Mouse (Mus musculus) heart, embryonic 16.5 days (tissue): ENCODE measurements around the gene Xpnpep3. TPM values are rescaled to one million over a fixed set of nuclear protein-coding genes. Genes with fewer than 3 reads are reported as not detected.

Experiments used
- ATAC-seq: fragments of 200-750 bp; cut with Nextera tagmentation; replicated peaks from 2 replicates; pipeline ENCODE4 v1.8.0; 2017; ENCODE audit warnings: moderate number of reproducible peaks; ENCODE audit not compliant: insufficient read depth, low FRiP score; ENCODE audit errors: extremely low read depth
- H3K27ac ChIP-seq: fragments of 300-500 bp; sonication (generic); 2 replicates; pipeline ENCODE4 v1.5.1; 2014; ENCODE audit warnings: mild to moderate bottlenecking, low read length, control low read depth, moderate library complexity
- H3K27me3 ChIP-seq: fragments of 300-500 bp; sonication (generic); 2 replicates; pipeline ENCODE4 v1.6.1; 2014; ENCODE audit warnings: low read length, mixed read lengths; ENCODE audit not compliant: control insufficient read depth, insufficient read depth
- H3K36me3 ChIP-seq: fragments of 300-500 bp; sonication (generic); 2 replicates; pipeline ENCODE4 v1.6.1; 2014; ENCODE audit not compliant: control insufficient read depth, insufficient read depth
- H3K4me1 ChIP-seq: fragments of 300-500 bp; sonication (generic); 2 replicates; pipeline ENCODE4 v1.6.1; 2014; ENCODE audit warnings: low read length, mixed read lengths; ENCODE audit not compliant: control insufficient read depth, insufficient read depth
- H3K4me2 ChIP-seq: fragments of 300-500 bp; sonication (generic); 2 replicates; pipeline ENCODE4 v1.6.1; 2014; ENCODE audit warnings: low read depth, mild to moderate bottlenecking, control low read depth, low read length
- H3K4me3 ChIP-seq: fragments of 300-500 bp; sonication (generic); 2 replicates; pipeline ENCODE4 v1.5.1; 2014; ENCODE audit warnings: mild to moderate bottlenecking, control low read depth, low read length
- H3K9ac ChIP-seq: fragments of 300-500 bp; sonication (generic); 2 replicates; pipeline ENCODE4 v1.6.1; 2014; ENCODE audit warnings: low read length, control low read depth
- H3K9me3 ChIP-seq: fragments of 300-500 bp; sonication (generic); replicated peaks from 2 replicates; pipeline ENCODE4 v1.6.1; 2016; ENCODE audit warnings: low read length; ENCODE audit not compliant: control insufficient read depth
- WGBS: fragments of 180-500 bp; shearing (Covaris S2); extraction: QIAGEN DNeasy Blood & Tissue Kit; methylation state at CpG from one replicate; pipeline ENCODE4 v1.1.7; 2014; 5-methylcytosine and 5-hydroxymethylcytosine counted together
- polyA plus RNA-seq: library from polyadenylated mRNA; unstranded; fragments of >200 nt; fragmentation: Nextera tagmentation; extraction: Ambion mirVana; gene quantifications from 2 replicates; pipeline ENCODE4 v1.2.1, GENCODE M21; 2015

The Xpnpep3 gene
- 10.7 and 11.2 TPM in 2 replicates for polyA plus RNA-seq

DNA sequence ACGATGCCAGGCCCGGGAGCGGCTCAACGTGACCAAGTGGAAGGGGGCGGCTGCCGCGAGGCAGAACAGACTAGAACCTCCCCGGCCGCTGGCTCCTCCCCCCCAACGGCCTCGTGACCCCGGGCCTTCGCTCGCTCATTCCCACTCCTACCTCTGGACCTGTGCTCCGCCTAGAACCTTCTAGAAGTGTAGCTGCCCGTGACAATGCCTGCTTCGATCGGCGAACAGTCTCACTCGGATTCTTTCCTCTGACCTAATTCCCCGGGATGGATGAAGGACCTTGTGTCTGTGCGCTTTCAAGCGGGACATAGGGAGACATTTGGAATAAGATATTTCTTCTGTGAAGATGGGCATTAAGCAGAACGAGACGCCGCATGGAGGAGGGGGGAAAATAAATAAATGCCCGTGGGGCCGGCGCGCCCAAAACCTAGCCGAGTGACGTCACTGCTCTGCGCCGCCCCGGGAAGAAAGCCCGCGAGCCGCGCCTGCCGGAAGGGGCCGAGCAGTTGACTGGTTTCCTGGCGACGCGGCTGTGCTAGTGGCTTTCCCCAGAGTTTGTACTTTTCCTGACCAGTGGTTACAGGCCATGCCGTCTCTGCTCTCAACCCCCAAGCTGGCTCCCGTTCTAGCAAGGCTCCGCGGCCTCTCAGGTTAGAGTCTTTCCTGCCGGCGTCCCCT is at the start of gene Xpnpep3, which contains the start of gene St13:
Gene Xpnpep3 (plus strand): TSS at position 501 of the 678 bp plus-strand sequence.
Gene St13 (minus strand): TSS at position 440 of the 678 bp plus-strand sequence.
- H3K27ac ChIP-seq: peak within 1 kb of the TSS; percentile 97
- no peaks in the 10 kb centered on the region for H3K27me3 ChIP-seq
- ATAC-seq: peak; percentile 98
- peak within 1 kb of the TSS; percentile 96 for H3K9ac ChIP-seq
- H3K4me3 ChIP-seq: peak within 1 kb of the TSS; percentile 96
- peaks cover 15% of the 10 kb centered on the region for H3K4me1 ChIP-seq
- WGBS: under 1% methylated on average over 50 of the region's 50 CpGs
- H3K36me3 ChIP-seq: no peaks in the 10 kb centered on the region
- H3K9me3 ChIP-seq: no peaks in the 10 kb centered on the region
- peak within 1 kb of the TSS; percentile 82 for H3K4me2 ChIP-seq

DNA sequence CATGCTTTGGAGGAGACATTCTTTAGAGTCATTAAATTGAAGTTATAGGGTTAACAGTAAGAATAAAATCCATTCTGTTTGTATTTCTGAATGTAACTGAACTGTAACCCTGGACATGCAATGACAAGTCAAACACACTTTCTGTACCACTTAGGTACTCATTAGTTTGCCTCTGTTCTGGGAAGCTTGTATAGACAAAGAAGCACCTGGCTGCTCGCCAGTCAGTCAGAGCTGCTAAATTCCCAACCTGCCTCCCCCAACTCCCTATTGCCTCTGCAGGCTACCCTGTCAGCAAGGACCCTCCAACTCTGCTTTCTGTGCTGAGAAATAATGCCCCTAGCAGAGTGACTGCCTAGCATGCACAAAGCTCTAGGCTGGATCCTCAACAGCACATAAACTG is 49.5 kb upstream of the Xpnpep3 start:
- Histone ChIP-seq H3K27me3 (no peaks in the 10 kb centered on the region), H3K4me2 (no peak overlapping the region), H3K9ac (no peak overlapping the region), H3K27ac (no peak overlapping the region), H3K9me3 (no peaks in the 10 kb centered on the region), H3K4me1 (peaks cover 4% of the 10 kb centered on the region), H3K4me3 (no peak overlapping the region), H3K36me3 (no peaks in the 10 kb centered on the region)
- no peak for ATAC-seq
- WGBS: 24% methylated on average over 1 of the region's 1 CpGs

DNA sequence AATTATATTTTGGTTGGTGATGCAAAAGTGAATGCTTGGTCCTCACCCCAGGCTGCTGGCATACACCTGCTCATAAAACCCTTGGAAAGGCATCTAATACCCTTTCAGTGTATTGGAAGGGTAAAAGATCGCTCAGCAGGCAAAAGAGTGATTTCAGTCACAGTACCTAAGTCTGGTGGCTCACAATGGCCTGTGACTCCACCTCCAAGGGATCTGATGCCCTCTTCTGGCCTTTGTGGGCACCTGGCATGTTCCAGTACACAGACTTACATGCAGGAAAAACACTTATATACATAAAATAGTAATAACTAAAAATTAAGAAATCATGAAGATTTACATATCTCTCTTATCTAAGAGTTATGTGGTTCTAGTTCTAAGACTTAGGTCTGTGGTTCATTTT is 47.3 kb upstream of the Xpnpep3 start:
- H3K9ac ChIP-seq: no peak overlapping the region
- no peaks in the 10 kb centered on the region for H3K9me3 ChIP-seq
- 78% methylated on average over 1 of the region's 1 CpGs for WGBS
- H3K4me1 ChIP-seq: peaks cover 4% of the 10 kb centered on the region
- no peak overlapping the region for H3K27ac ChIP-seq
- H3K4me3 ChIP-seq: no peak overlapping the region
- H3K27me3 ChIP-seq: no peaks in the 10 kb centered on the region
- no peaks in the 10 kb centered on the region for H3K36me3 ChIP-seq
- no peak for ATAC-seq
- H3K4me2 ChIP-seq: no peak overlapping the region

DNA sequence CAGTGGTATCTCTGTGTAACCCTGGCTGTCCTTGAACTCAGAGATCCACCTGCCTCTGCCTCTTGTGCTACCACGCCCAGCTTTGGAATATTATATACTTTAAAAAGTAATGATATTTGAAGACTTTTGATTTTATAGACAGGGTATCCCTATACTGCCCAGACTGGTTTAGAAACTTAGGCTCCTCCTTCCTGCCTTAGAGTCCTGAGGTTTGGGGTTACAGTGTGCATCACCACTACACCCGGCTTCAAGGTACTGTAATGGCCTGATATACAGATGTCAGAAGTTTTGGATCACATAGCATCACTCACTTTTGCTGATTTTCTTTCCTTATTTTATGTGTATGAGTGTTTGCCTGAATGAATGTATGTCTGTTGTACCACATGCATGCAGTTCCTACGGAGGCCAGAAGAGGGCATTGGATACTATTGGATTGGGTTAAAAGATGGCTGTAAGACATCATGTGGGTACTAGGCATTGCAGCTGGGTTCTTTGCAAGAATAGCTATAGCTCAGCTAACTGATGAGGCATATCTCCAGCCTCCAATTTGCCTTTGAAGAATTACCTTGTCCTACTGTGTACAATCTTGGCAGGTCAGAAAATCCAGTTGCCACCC is 44.7 kb upstream of the Xpnpep3 start:
- Histone ChIP-seq H3K4me1 (peaks cover 10% of the 10 kb centered on the region), H3K36me3 (no peaks in the 10 kb centered on the region), H3K27me3 (no peaks in the 10 kb centered on the region), H3K4me2 (no peak overlapping the region), H3K27ac (no peak overlapping the region), H3K9me3 (no peaks in the 10 kb centered on the region), H3K9ac (no peak overlapping the region), H3K4me3 (no peak overlapping the region)
- 64% methylated on average over 3 of the region's 3 CpGs for WGBS
- ATAC-seq: no peak

DNA sequence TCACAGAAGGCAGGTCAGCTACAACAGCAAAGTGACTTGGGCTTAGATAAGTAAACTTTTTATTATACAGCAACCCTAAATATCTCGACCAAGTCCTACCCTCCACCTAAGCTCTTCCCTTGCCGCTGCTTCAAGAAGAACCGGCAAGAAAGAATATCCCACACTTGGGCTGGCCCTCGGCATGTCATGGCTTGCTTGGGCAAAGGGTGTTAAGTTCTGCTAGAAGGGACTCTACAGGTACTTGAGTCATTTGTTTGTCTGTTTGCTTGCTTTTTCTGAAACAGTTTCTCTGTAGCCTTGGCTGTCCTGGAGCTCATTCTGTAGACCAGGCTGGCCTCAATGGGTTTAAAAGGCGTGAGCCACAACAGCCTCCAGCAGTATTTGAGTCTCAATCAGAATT is 43.0 kb upstream of the Xpnpep3 start:
- Histone ChIP-seq H3K27ac (no peak overlapping the region), H3K9ac (no peak overlapping the region), H3K36me3 (no peaks in the 10 kb centered on the region), H3K4me1 (peaks cover 11% of the 10 kb centered on the region), H3K27me3 (no peaks in the 10 kb centered on the region), H3K9me3 (no peaks in the 10 kb centered on the region), H3K4me2 (no peak overlapping the region), H3K4me3 (no peak overlapping the region)
- no peak for ATAC-seq
- WGBS: 58% methylated on average over 5 of the region's 5 CpGs

DNA sequence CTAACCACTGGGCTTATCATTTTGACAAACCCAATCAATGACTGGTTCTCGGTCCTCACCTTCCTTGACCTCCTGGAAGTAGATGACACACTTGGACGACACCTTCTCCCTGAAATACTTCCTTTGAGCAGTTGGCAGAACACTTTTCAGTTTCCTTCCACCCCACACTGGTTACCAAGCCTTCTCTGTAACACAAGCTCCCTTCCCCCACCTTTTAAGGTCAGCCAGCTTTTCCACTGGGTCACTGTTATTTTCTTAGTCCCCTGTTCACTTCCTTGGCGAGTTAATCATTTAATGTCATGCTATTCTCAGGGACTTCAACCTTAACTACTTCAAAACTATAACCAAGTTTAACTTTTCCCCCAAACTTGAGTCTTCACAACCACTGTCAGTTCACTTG is 41.0 kb upstream of the Xpnpep3 start:
- no peak for ATAC-seq
- Histone ChIP-seq H3K9me3 (no peaks in the 10 kb centered on the region), H3K9ac (no peak overlapping the region), H3K27me3 (no peaks in the 10 kb centered on the region), H3K4me3 (no peak overlapping the region), H3K36me3 (peaks cover 5% of the 10 kb centered on the region; the same call in 1 of the 2 replicates), H3K27ac (no peak overlapping the region), H3K4me2 (no peak overlapping the region), H3K4me1 (peaks cover 11% of the 10 kb centered on the region)
- WGBS: 74% methylated on average over 3 of the region's 3 CpGs

DNA sequence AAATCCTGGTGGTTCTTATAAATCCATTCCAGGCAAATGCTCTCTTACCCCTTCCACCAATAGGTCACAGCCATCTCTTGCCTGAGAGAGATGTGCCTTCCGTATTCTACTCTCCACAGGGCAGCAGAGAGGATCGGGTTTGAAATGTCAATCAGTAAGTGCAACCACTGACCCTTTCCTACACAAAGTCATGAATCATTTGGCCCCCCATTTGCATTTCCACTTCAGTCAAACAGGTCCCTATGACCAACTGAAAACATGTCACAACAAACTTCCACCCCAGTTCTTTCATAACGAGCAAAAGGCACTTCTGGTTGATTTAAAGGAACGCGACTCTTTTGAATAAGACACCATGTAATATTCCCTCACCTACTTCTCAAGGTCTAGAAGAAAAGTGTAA is 40.5 kb upstream of the Xpnpep3 start:
- H3K36me3 ChIP-seq: peaks cover 5% of the 10 kb centered on the region; the same call in 1 of the 2 replicates
- no peaks in the 10 kb centered on the region for H3K27me3 ChIP-seq
- H3K9me3 ChIP-seq: no peaks in the 10 kb centered on the region
- no peak for ATAC-seq
- H3K9ac ChIP-seq: no peak overlapping the region
- no peak overlapping the region for H3K27ac ChIP-seq
- 85% methylated on average over 5 of the region's 5 CpGs for WGBS
- H3K4me3 ChIP-seq: no peak overlapping the region; the same call in 1 of the 2 replicates
- H3K4me2 ChIP-seq: peak overlapping the region; percentile 73; the same call in 1 of the 2 replicates
- peaks cover 11% of the 10 kb centered on the region for H3K4me1 ChIP-seq

DNA sequence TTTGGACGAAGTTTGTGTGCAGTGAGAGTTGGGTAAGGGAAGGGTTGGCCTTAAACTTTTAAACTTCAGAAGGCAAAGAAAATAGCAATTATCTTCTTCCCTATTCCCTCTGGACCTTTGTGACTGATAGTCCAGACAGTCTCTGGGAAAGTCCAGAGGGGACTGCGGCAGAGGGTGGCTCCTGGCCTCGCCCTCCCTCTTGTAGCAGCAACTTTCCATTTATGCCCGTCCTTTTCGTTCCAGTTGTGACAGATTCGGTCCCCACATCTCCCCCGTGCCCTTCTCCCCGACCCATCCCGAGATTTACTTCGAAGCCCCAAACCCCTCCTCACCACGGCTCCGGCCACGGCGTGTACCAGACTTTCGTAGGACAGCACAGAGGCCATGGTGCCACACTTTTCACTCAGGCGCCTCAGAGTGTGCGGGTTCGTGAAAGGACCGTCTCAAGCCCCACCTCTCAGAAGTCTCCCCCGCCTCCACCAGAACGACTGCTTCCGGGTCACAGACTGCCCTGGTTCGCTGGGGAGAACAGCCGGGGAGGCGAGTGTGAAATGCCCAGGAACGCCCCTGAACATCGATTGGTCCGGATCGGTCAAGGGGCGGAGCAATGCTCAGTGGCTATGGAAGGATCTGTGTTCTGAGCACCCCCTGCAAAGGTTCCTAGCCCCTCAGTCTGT is 39.5 kb upstream of the Xpnpep3 start, which contains the start of gene Slc25a17:
Gene Slc25a17 (minus strand): TSS at position 468 of the 677 bp plus-strand sequence.
- Histone ChIP-seq H3K4me3 (peak within 1 kb of the TSS; percentile 81), H3K4me1 (peaks cover 11% of the 10 kb centered on the region)
- peak; percentile 99 for ATAC-seq

DNA sequence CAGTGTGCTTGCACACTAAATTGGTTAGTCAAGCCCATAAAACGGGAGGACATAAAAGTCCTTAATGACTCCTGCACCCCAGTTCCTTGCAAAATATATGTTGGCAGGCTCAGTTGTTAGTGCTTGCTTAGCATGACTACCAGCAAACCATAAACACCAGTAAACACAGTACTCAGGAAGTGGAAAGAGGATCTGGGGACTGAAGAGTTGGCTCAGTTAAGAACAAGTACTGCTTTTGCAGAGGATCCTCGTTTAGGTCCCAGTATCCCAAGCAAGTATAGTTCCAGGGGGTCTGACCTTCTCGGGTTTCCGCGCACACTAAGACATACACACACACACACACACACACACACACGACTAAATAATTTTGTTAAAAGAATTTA is 38.9 kb upstream of the Xpnpep3 start:
- peak; percentile 37 for ATAC-seq
- WGBS: 33% methylated on average over 6 of the region's 6 CpGs

More for the DNA sequence above, 39.5 kb upstream of the Xpnpep3 start, which contains the start of gene Slc25a17:
- Histone ChIP-seq H3K4me2 (peak within 1 kb of the TSS; percentile 73), H3K27me3 (no peaks in the 10 kb centered on the region), H3K9me3 (no peaks in the 10 kb centered on the region), H3K36me3 (peaks cover 12% of the 10 kb centered on the region), H3K27ac (peak within 1 kb of the TSS; percentile 88), H3K9ac (peak within 1 kb of the TSS; percentile 84)
- WGBS: under 1% methylated on average over 30 of the region's 30 CpGs

More for the DNA sequence above, 38.9 kb upstream of the Xpnpep3 start:
- no peaks in the 10 kb centered on the region for H3K9me3 ChIP-seq
- peaks cover 11% of the 10 kb centered on the region for H3K4me1 ChIP-seq
- H3K27ac ChIP-seq: peak overlapping the region; percentile 88
- H3K36me3 ChIP-seq: peaks cover 16% of the 10 kb centered on the region
- H3K4me2 ChIP-seq: peak overlapping the region; percentile 73
- H3K9ac ChIP-seq: peak overlapping the region; percentile 46
- no peaks in the 10 kb centered on the region for H3K27me3 ChIP-seq
- peak overlapping the region; percentile 81 for H3K4me3 ChIP-seq
